ENCODE assay signal across 28 mouse cellular contexts in genomic region chr10:41555081-41555480, GRCm38 (mm10).
"Had no signal": no experiment of that assay in that cellular context is flagged by ENCODE, and none has a peak within 500 bp of the region (broad histone marks: within the 10 kb centered on the region; RNA-seq: fewer than 3 reads in every experiment).

No protein-coding gene starts in this region.

- H3K9ac ChIP-seq: heart, embryonic 13.5 days; heart, embryonic 15.5 days; hindbrain, embryonic 13.5 days; hindbrain, embryonic 15.5 days; kidney, embryonic 15.5 days; limb, embryonic 12.5 days; liver, embryonic 13.5 days; liver, embryonic 15.5 days had no signal

- H3K4me3 ChIP-seq: gastrocnemius, adult 2 months; heart, adult 2 months; heart, embryonic 13.5 days; heart, embryonic 15.5 days; hindbrain, embryonic 13.5 days; hindbrain, embryonic 15.5 days; kidney, embryonic 15.5 days; limb, embryonic 10.5 days; limb, embryonic 12.5 days; liver, embryonic 13.5 days; liver, embryonic 15.5 days had no signal

- H3K4me1 ChIP-seq: liver, embryonic 13.5 days had no signal

- H3K4me2 ChIP-seq: heart, embryonic 11.5 days; heart, embryonic 13.5 days; heart, embryonic 15.5 days; hindbrain, embryonic 13.5 days; hindbrain, embryonic 15.5 days; kidney, embryonic 15.5 days; limb, embryonic 12.5 days; liver, embryonic 13.5 days; liver, embryonic 15.5 days had no signal

- H3K27ac ChIP-seq: heart, adult 2 months; heart, embryonic 13.5 days; heart, embryonic 15.5 days; hindbrain, embryonic 13.5 days; hindbrain, embryonic 15.5 days; hindbrain, postnatal 0 days; kidney, embryonic 15.5 days; kidney, postnatal 0 days; limb, embryonic 10.5 days; limb, embryonic 12.5 days; liver, embryonic 13.5 days; liver, embryonic 15.5 days had no signal

- DNase-seq: gastrocnemius, adult 2 months; gastrocnemius, postnatal 10 days; gastrocnemius, postnatal 25 days; heart, adult 11 months; heart, adult 2 months; heart, postnatal 14 days; heart, postnatal 36 days; kidney, adult 11 months; kidney, adult 2 months; kidney, adult 9 months; kidney, postnatal 14 days; kidney, postnatal 36 days; layer of hippocampus, adult 9-11 months; layer of hippocampus, postnatal 36 days; liver; liver, embryonic 13.5 days had no signal

- H3K9me3 ChIP-seq: heart, embryonic 15.5 days; hindbrain, embryonic 13.5 days; limb, embryonic 10.5 days; liver, embryonic 13.5 days; liver, embryonic 15.5 days had no signal

- H3K27me3 ChIP-seq: heart, embryonic 13.5 days; heart, embryonic 15.5 days; hindbrain, embryonic 13.5 days; hindbrain, embryonic 15.5 days; kidney, embryonic 15.5 days; limb, embryonic 12.5 days; liver, embryonic 15.5 days had no signal

- H3K36me3 ChIP-seq: heart, embryonic 13.5 days; heart, embryonic 15.5 days; hindbrain, embryonic 15.5 days; kidney, embryonic 15.5 days; limb, embryonic 10.5 days; limb, embryonic 12.5 days; liver, embryonic 13.5 days; liver, embryonic 15.5 days had no signal

- ATAC-seq: hindbrain, postnatal 0 days; intestine, embryonic 16.5 days had no signal
